Mouse (Mus musculus) heart, embryonic 14.5 days (tissue): ENCODE measurements around the gene Sp9. TPM values are rescaled to one million over a fixed set of nuclear protein-coding genes. Genes with fewer than 3 reads are reported as not detected.

Experiments used
- ATAC-seq: fragments of 200-750 bp; cut with Nextera tagmentation; 2 replicates; pipeline ENCODE4 v1.8.0; 2017; ENCODE audit warnings: low read depth, moderate TSS enrichment; ENCODE audit not compliant: insufficient number of reproducible peaks, insufficient read depth, low FRiP score
- H3K27ac ChIP-seq, 2 experiments: fragments of 200-500 bp in 1 of 2; fragments of 300-500 bp in 1 of 2; sonication (generic) in 1 of 2; replicated peaks in 1 of 2; 2 replicates each; pipeline ENCODE4 v1.5.1; 2012 to 2014; ENCODE audit warnings: low read depth in 2 of 2, low read length in 2 of 2, control low read depth in 1 of 2, mild to moderate bottlenecking in 1 of 2, mixed read lengths in 1 of 2; ENCODE audit not compliant: control insufficient read depth in 1 of 2, insufficient read depth in 1 of 2
- H3K27me3 ChIP-seq: fragments of 300-500 bp; sonication (generic); 2 replicates; pipeline ENCODE4 v1.6.1; 2014; ENCODE audit warnings: mild to moderate bottlenecking, low read length, control low read depth; ENCODE audit not compliant: control insufficient read depth, insufficient read depth
- H3K36me3 ChIP-seq: fragments of 300-500 bp; sonication (generic); 2 replicates; pipeline ENCODE4 v1.6.1; 2014; ENCODE audit warnings: mild to moderate bottlenecking, control low read depth, low read length, mixed read lengths; ENCODE audit not compliant: control insufficient read depth, insufficient read depth
- H3K4me1 ChIP-seq, 2 experiments: fragments of 200-500 bp in 1 of 2; fragments of 300-500 bp in 1 of 2; sonication (generic) in 1 of 2; 2 replicates each; pipeline ENCODE4 v1.6.1; 2012 to 2014; ENCODE audit warnings: low read length in 2 of 2, control low read depth in 1 of 2, mixed read lengths in 1 of 2; ENCODE audit not compliant: control insufficient read depth in 2 of 2, insufficient read depth in 2 of 2
- H3K4me2 ChIP-seq: fragments of 300-500 bp; sonication (generic); 2 replicates; pipeline ENCODE4 v1.6.1; 2014; ENCODE audit warnings: mild to moderate bottlenecking, low read length
- H3K4me3 ChIP-seq, 2 experiments: fragments of 200-500 bp in 1 of 2; fragments of 300-500 bp in 1 of 2; sonication (generic) in 1 of 2; 2 replicates each; pipeline ENCODE4 v1.5.1; 2012 to 2014; ENCODE audit warnings: low read length in 2 of 2, mild to moderate bottlenecking in 2 of 2, control low read depth in 1 of 2, low read depth in 1 of 2, moderate library complexity in 1 of 2; ENCODE audit not compliant: control insufficient read depth in 1 of 2, insufficient read depth in 1 of 2
- H3K9ac ChIP-seq: fragments of 300-500 bp; sonication (generic); 2 replicates; pipeline ENCODE4 v1.6.1; 2014; ENCODE audit warnings: mild to moderate bottlenecking, low read length
- H3K9me3 ChIP-seq: fragments of 300-500 bp; sonication (generic); 2 replicates; pipeline ENCODE4 v1.6.1; 2016; ENCODE audit warnings: low read length, control low read depth; ENCODE audit not compliant: control insufficient read depth
- WGBS: fragments of 180-500 bp; shearing (Covaris S2); extraction: QIAGEN DNeasy Blood & Tissue Kit; methylation state at CpG from one replicate; pipeline ENCODE4 v1.1.7; 2014; 5-methylcytosine and 5-hydroxymethylcytosine counted together
- polyA plus RNA-seq: library from polyadenylated mRNA; unstranded; fragments of >200 nt; fragmentation: Nextera tagmentation; extraction: Ambion mirVana; gene quantifications from 2 replicates; pipeline ENCODE4 v1.2.1, GENCODE M21; 2014

Gene Sp9
- polyA plus RNA-seq, 1 experiment from 2014 or later: not detected

GRCm38 (mm10) chr2:73270593-73271458 lies 899 bp upstream of the Sp9 start:
- peak overlapping the region; percentile 79 for H3K4me2 ChIP-seq

GRCm38 (mm10) chr2:73272351-73273248 lies 875 bp downstream of the Sp9 start:
- no peak overlapping the region for H3K9ac ChIP-seq
- peaks cover 8 to 43% of the 10 kb centered on the region in 2 experiments; a peak in 3 of 4 replicates for H3K4me1 ChIP-seq
- WGBS: 1% methylated on average over 51 of the region's 55 CpGs

More at GRCm38 (mm10) chr2:73270593-73271458, 899 bp upstream of the Sp9 start:
- no peak overlapping the region for H3K9ac ChIP-seq
- H3K27me3 ChIP-seq: peaks cover 69% of the 10 kb centered on the region
- 1% methylated on average over 38 of the region's 38 CpGs for WGBS
- no peaks in the 10 kb centered on the region for H3K36me3 ChIP-seq
- no peak overlapping the region for H3K27ac ChIP-seq
- no peaks in the 10 kb centered on the region for H3K9me3 ChIP-seq
- peak overlapping the region in 1 of 2 experiments; percentile 48; a peak in 2 of 4 replicates for H3K4me3 ChIP-seq
- peaks cover 8 to 41% of the 10 kb centered on the region in 2 experiments; a peak in 3 of 4 replicates for H3K4me1 ChIP-seq
- no peak for ATAC-seq

GRCm38 (mm10) chr2:73273249-73274118 lies 1.8 kb downstream of the Sp9 start:
- Histone ChIP-seq H3K4me1 (peaks cover 8 to 43% of the 10 kb centered on the region in 2 experiments; a peak in 3 of 4 replicates), H3K27ac (no peak overlapping the region)
- ATAC-seq: 0 out of 2 replicates have a peak, but pooled peaks have one; percentile 24

More at GRCm38 (mm10) chr2:73272351-73273248, 875 bp downstream of the Sp9 start:
- Histone ChIP-seq H3K36me3 (no peaks in the 10 kb centered on the region), H3K4me2 (peak overlapping the region; percentile 79), H3K4me3 (peak overlapping the region; percentile 39 to 48), H3K9me3 (no peaks in the 10 kb centered on the region), H3K27me3 (peaks cover 67% of the 10 kb centered on the region), H3K27ac (no peak overlapping the region)
- ATAC-seq: no peak

GRCm38 (mm10) chr2:73274119-73274920 lies 2.6 kb downstream of the Sp9 start:
- ATAC-seq: no peak
- under 1% methylated on average over 88 of the region's 88 CpGs for WGBS
- Histone ChIP-seq H3K9me3 (no peaks in the 10 kb centered on the region), H3K27me3 (peaks cover 68% of the 10 kb centered on the region), H3K36me3 (no peaks in the 10 kb centered on the region), H3K9ac (0 out of 2 replicates have a peak overlapping the region, but pooled peaks have one; percentile 12), H3K4me3 (peak overlapping the region; percentile 39 to 48), H3K4me1 (peaks cover 8 to 51% of the 10 kb centered on the region in 2 experiments; a peak in 3 of 4 replicates), H3K27ac (no peak overlapping the region), H3K4me2 (peak overlapping the region; percentile 79)

More at GRCm38 (mm10) chr2:73273249-73274118, 1.8 kb downstream of the Sp9 start:
- H3K27me3 ChIP-seq: peaks cover 65% of the 10 kb centered on the region
- peak overlapping the region; percentile 79 for H3K4me2 ChIP-seq
- peak overlapping the region; percentile 39 to 48 for H3K4me3 ChIP-seq
- no peaks in the 10 kb centered on the region for H3K36me3 ChIP-seq
- H3K9ac ChIP-seq: no peak overlapping the region
- no peaks in the 10 kb centered on the region for H3K9me3 ChIP-seq
- WGBS: under 1% methylated on average over 99 of the region's 110 CpGs

- H3K27ac ChIP-seq: no peak overlapping the region
- H3K9ac ChIP-seq: no peak overlapping the region
- no peak overlapping the region for H3K4me3 ChIP-seq
- no peak overlapping the region for H3K4me2 ChIP-seq
- peaks cover 65% of the 10 kb centered on the region for H3K27me3 ChIP-seq
- H3K9me3 ChIP-seq: no peaks in the 10 kb centered on the region
- no peaks in the 10 kb centered on the region for H3K36me3 ChIP-seq
- no peak for ATAC-seq
- WGBS: 12% methylated on average over 8 of the region's 8 CpGs
- peaks cover 9 to 58% of the 10 kb centered on the region in 2 experiments; a peak in 3 of 4 replicates for H3K4me1 ChIP-seq
Measured at GRCm38 (mm10) chr2:73275261-73276040, 3.7 kb downstream of the Sp9 start.

GRCm38 (mm10) chr2:73276141-73276571 lies 4.4 kb downstream of the Sp9 start:
- WGBS: under 1% methylated on average over 6 of the region's 6 CpGs
- no peak for ATAC-seq
- peaks cover 65% of the 10 kb centered on the region for H3K27me3 ChIP-seq

More at GRCm38 (mm10) chr2:73276141-73276571, 4.4 kb downstream of the Sp9 start:
- Histone ChIP-seq H3K36me3 (no peaks in the 10 kb centered on the region), H3K9me3 (no peaks in the 10 kb centered on the region), H3K4me2 (no peak overlapping the region), H3K4me3 (no peak overlapping the region), H3K4me1 (peaks cover 13 to 56% of the 10 kb centered on the region in 2 experiments), H3K27ac (no peak overlapping the region), H3K9ac (no peak overlapping the region)
